Mouse (Mus musculus) kidney, adult 2 months (tissue): ENCODE data around the gene Zgrf1.

Experiments used
- CTCF ChIP-seq: fragments of 200-500 bp; conservative IDR thresholded peaks from 2 replicates; pipeline ENCODE4 v1.5.1; 2011; ENCODE audit warnings: low read depth, mild to moderate bottlenecking, control low read depth, low read length, moderate library complexity, mixed read lengths; ENCODE audit not compliant: insufficient read depth, insufficient read length
- POLR2A ChIP-seq: fragments of 200-500 bp; IDR thresholded peaks from one replicate; pipeline ENCODE4 v1.6.1; 2011; ENCODE audit warnings: low read depth, low read length, control low read depth

DNA sequence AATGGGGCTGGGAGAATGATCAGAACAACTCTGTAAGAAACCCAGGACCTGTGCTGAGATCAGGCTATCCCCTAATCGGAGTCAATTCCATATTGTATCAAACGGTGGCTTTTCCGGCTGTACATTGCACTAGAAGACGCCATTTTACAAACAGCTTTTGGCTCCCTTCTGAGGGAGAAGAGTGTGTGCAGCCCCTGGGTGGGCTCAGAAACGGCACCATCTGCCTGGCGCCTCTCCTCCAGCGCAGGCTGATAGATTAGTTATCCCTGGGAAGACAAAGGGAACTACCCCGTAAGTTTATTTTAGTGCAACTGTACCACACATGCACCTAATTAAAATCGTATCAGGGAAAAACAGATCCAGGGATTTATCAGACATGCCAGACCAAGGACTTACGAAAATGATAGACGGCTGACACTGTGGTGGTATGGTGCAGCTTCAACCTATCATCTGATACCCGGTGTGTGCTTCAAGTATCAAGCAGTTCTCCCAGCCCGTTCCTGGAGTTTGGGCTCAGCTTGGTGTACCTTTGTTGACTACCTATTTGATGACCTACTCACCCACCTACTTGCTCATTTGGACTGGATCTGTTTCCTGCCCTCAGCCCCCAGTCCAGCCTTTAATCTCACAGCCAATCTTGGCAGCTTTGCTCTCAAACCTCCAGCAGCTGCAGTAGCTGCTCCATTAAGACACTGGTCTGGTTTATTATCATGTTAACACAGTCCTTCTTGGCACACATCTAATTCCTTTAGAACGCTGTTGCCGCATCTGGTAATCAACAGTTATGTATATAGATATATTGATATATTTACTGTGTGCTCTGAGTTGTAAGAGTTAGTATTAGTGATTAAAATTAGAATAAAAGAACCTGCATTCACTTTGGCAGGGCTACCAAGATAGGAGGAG, 45.2 kb upstream of the Zgrf1 start:
- TF ChIP-seq POLR2A = no peak
- TF ChIP-seq CTCF = no peak
